Mouse (Mus musculus): ENCODE data around the gene Zgrf1. TPM values are rescaled to one million over a fixed set of nuclear protein-coding genes. Genes with fewer than 3 reads are reported as not detected.

The Zgrf1 gene
- total RNA-seq (2023; ENCODE audit: inconsistent age): 8.6 to 10.0 TPM (median 9.3 TPM) in 4 replicates

DNA sequence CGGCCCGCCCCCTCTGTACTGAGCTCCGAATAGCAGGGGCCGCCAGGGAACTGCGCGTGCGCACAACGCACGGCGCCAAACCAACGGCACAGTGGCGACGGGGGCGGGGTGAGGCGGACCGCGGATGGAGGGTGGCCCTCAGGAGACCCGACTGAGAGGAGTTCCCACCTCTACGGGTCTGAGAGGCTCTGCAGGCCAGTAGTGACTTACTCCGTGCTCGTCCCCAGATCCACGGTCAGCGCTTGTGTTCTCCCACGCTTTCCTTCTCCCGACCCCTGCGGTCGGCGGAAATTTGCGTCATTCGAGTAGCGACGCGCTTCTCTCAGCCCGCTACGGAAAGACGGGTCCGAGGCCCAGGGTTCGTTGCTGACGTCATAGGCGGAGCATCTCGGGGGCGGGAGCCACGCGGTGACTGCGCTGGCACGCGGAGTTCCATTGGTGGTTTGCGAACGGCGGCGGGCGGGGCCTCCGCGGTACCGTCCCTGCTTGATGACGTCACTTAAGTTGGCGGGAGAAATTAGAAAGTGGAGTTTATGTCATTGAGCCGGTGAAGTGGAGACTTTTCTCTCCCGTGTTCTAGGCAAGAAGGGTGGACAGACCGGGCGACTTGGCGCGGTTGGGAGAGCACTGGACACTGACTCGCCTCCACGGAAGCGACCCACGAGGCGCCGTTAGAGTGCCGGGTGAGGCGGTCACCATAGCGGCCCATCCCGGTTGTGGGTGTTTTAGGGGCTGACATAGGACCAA lies at the start of gene Zgrf1, which contains the start of gene Larp7:
Gene Zgrf1 (plus strand): TSS at position 517 of the 747 bp plus-strand sequence.
Gene Larp7 (minus strand): TSS at position 377 of the 747 bp plus-strand sequence.

DNA sequence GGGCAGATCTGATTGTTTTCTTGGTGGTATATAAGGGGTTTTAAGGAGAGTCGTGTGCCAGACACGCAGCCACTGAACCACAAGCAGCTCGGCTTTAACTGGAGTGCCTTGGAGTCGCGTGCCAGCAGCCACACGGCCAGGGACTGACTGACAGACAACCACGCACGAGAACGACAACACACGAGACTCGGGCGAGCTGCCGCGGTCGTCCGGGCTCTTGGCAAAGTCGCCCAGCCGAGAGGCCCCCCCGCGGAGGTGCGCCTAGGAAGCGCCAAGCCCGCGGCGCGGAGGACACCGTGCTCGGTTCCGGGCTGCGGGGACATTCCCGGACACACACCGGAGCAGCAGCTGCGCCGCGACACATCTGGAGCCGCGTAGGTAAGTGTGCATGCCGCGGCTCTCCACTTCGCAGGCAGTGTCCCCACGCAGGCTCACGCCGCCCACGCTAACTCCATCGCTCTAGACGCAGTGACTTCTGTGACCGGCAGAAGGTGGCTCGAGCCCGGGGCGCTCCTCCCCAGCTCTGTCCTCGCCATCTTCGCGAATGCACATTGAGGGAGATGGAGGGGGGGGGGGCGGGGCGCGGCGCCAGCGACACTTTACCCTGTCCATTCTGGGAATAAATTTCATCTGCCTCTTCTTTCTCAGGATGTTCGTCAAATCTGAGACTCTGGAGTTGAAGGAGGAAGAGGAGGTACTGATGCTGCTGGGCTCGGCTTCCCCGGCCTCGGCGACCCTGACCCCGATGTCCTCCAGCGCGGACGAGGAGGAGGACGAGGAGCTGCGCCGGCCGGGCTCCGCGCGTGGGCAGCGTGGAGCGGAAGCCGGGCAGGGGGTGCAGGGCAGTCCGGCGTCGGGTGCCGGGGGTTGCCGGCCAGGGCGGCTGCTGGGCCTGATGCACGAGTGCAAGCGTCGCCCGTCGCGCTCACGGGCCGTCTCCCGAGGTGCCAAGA lies 80.1 kb downstream of the Zgrf1 start, which contains the start of gene Neurog2:
Gene Neurog2 (plus strand): TSS at position 56 of the 953 bp plus-strand sequence.

Other genes starting within 250 kb of the Zgrf1 start
- 0.18 to 0.29 TPM in 2 of 4 replicates, not detected in the others for gene Ank2, start 54.1 kb upstream of the Zgrf1 start, total RNA-seq (2023; ENCODE audit: inconsistent age)
- 40.5 to 52.7 TPM (median 41.8 TPM) in 4 replicates for gene Larp7, start 140 bp upstream of the Zgrf1 start, total RNA-seq (2023; ENCODE audit: inconsistent age)
- not detected in 4 replicates for gene Neurog2, start 79.6 kb downstream of the Zgrf1 start, total RNA-seq (2023; ENCODE audit: inconsistent age)
- 9.7 to 14.4 TPM (median 10.4 TPM) in 4 replicates for gene Alpk1, start 227.0 kb downstream of the Zgrf1 start, total RNA-seq (2023; ENCODE audit: inconsistent age)
- 21.9 to 32.1 TPM (median 26.6 TPM) in 4 replicates for gene Tifa, start 236.3 kb downstream of the Zgrf1 start, total RNA-seq (2023; ENCODE audit: inconsistent age)